Mouse (Mus musculus): Measurements from ENCODE around the gene Ttc36. TPM values are rescaled to one million over a fixed set of nuclear protein-coding genes. Genes with fewer than 3 reads are reported as not detected.

Gene Ttc36
- polyA plus RNA-seq, 1 experiment from 2014 or later = not detected

- under 1% methylated on average over 62 of the region's 82 CpGs for whole genome bisulfite sequencing
- H3K4me1 ChIP-seq (ENCODE audit: control insufficient read depth, insufficient read depth, low read length) = peaks cover 7% of the 10 kb centered on the region
- peak within 1 kb of the TSS; percentile 99 for H3K4me3 ChIP-seq (ENCODE audit: low read depth, low read length)
- no peaks in the 10 kb centered on the region for H3K9me3 ChIP-seq (ENCODE audit: control insufficient read depth, low read length)
- no peaks in the 10 kb centered on the region for H3K27me3 ChIP-seq (ENCODE audit: control insufficient read depth, insufficient read depth, low read length)
- no peaks in the 10 kb centered on the region for H3K36me3 ChIP-seq (ENCODE audit: control insufficient read depth, insufficient read depth, low read length)
- H3K4me2 ChIP-seq (ENCODE audit: low read depth) = peak within 1 kb of the TSS; percentile 57
- DNase-seq (ENCODE audit: low spot score) (peak; percentile 93), ATAC-seq (ENCODE audit: insufficient read depth, low FRiP score, low TSS enrichment) (peak; percentile 82)
- peak within 1 kb of the TSS; percentile 80 for H3K27ac ChIP-seq (ENCODE audit: low read depth, low read length)
- peak within 1 kb of the TSS; percentile 96 for H3K9ac ChIP-seq (ENCODE audit: low read length)
These were observed 35.5 kb downstream of the Ttc36 start, which contains the start of the genes Arcn1 and Ift46 for GRCm38 (mm10) chr9:44767101-44768028. TSS of gene Arcn1 (minus strand) at chr9:44767845. TSS of gene Ift46 (plus strand) at chr9:44767908.

- no peak overlapping the region for H3K27ac ChIP-seq (ENCODE audit: low read depth, low read length)
- no peak overlapping the region for H3K4me3 ChIP-seq (ENCODE audit: low read depth, low read length)
- H3K4me1 ChIP-seq (ENCODE audit: control insufficient read depth, insufficient read depth, low read length) = 0 out of 2 replicates have a peak, but pooled peaks cover under 1% of the 10 kb centered on the region
- no peaks in the 10 kb centered on the region for H3K27me3 ChIP-seq (ENCODE audit: control insufficient read depth, insufficient read depth, low read length)
- no peaks in the 10 kb centered on the region for H3K9me3 ChIP-seq (ENCODE audit: control insufficient read depth, low read length)
- no peak overlapping the region for H3K4me2 ChIP-seq (ENCODE audit: low read depth)
- peaks cover 9% of the 10 kb centered on the region for H3K36me3 ChIP-seq (ENCODE audit: control insufficient read depth, insufficient read depth, low read length)
- 79% methylated on average over 2 of the region's 2 CpGs for WGBS
- DNase-seq (ENCODE audit: low spot score) = no peak
- H3K9ac ChIP-seq (ENCODE audit: low read length) = no peak overlapping the region
- ATAC-seq (ENCODE audit: insufficient read depth, low FRiP score, low TSS enrichment) = no peak
These were observed 42.0 kb downstream of the Ttc36 start for GRCm38 (mm10) chr9:44760873-44761272.

Other genes with a start within 250 kb of the Ttc36 start
- gene Cxcr5, start 241.2 kb downstream of the Ttc36 start, polyA plus RNA-seq (2014; fragmentation: Nextera tagmentation; extraction: Ambion mirVana) = not detected in 2 replicates
- gene Ddx6, start 198.2 kb downstream of the Ttc36 start, polyA plus RNA-seq (2014; fragmentation: Nextera tagmentation; extraction: Ambion mirVana) = 11.6 and 11.9 TPM in 2 replicates
- gene Treh, start 129.8 kb downstream of the Ttc36 start, polyA plus RNA-seq (2014; fragmentation: Nextera tagmentation; extraction: Ambion mirVana) = not detected in 2 replicates
- gene Phldb1, start 67.9 kb downstream of the Ttc36 start, polyA plus RNA-seq (2014; fragmentation: Nextera tagmentation; extraction: Ambion mirVana) = 44.3 and 47.7 TPM in 2 replicates
- 211 and 214 TPM in 2 replicates for gene Arcn1, start 35.2 kb downstream of the Ttc36 start, polyA plus RNA-seq (2014; fragmentation: Nextera tagmentation; extraction: Ambion mirVana)
- 144 and 145 TPM in 2 replicates for gene Ift46, start 35.2 kb downstream of the Ttc36 start, polyA plus RNA-seq (2014; fragmentation: Nextera tagmentation; extraction: Ambion mirVana)
- 3.1 and 3.3 TPM in 2 replicates for gene Tmem25, start 3.8 kb downstream of the Ttc36 start, polyA plus RNA-seq (2014; fragmentation: Nextera tagmentation; extraction: Ambion mirVana)
- gene Kmt2a, start 78.2 kb upstream of the Ttc36 start, polyA plus RNA-seq (2014; fragmentation: Nextera tagmentation; extraction: Ambion mirVana) = 13.4 and 13.5 TPM in 2 replicates
- gene Atp5l, start 117.7 kb upstream of the Ttc36 start, polyA plus RNA-seq (2014; fragmentation: Nextera tagmentation; extraction: Ambion mirVana) = 555 and 597 TPM in 2 replicates
- gene Ube4a, start 162.5 kb upstream of the Ttc36 start, polyA plus RNA-seq (2014; fragmentation: Nextera tagmentation; extraction: Ambion mirVana) = 38.2 and 38.3 TPM in 2 replicates
- gene Cd3g, start 177.4 kb upstream of the Ttc36 start, polyA plus RNA-seq (2014; fragmentation: Nextera tagmentation; extraction: Ambion mirVana) = not detected in 2 replicates
- gene Cd3d, start 178.7 kb upstream of the Ttc36 start, polyA plus RNA-seq (2014; fragmentation: Nextera tagmentation; extraction: Ambion mirVana) = not detected in 2 replicates
- gene Cd3e, start 206.6 kb upstream of the Ttc36 start, polyA plus RNA-seq (2014; fragmentation: Nextera tagmentation; extraction: Ambion mirVana) = not detected in 2 replicates
- gene Mpzl2, start 236.7 kb upstream of the Ttc36 start, polyA plus RNA-seq (2014; fragmentation: Nextera tagmentation; extraction: Ambion mirVana) = 3.7 and 3.9 TPM in 2 replicates